Mouse (Mus musculus) E14TG2a.4 (cell line): Measurements from ENCODE around the gene Sema6b.

Experiments used
- CTCF ChIP-seq: conservative IDR thresholded peaks from 2 replicates; pipeline ENCODE4 v1.5.1; 2014; ENCODE audit warnings: low read length
- NANOG ChIP-seq: IDR thresholded peaks from 2 replicates; pipeline ENCODE4 v1.6.1; 2014; ENCODE audit warnings: borderline replicate concordance, low read length, mixed read lengths

DNA sequence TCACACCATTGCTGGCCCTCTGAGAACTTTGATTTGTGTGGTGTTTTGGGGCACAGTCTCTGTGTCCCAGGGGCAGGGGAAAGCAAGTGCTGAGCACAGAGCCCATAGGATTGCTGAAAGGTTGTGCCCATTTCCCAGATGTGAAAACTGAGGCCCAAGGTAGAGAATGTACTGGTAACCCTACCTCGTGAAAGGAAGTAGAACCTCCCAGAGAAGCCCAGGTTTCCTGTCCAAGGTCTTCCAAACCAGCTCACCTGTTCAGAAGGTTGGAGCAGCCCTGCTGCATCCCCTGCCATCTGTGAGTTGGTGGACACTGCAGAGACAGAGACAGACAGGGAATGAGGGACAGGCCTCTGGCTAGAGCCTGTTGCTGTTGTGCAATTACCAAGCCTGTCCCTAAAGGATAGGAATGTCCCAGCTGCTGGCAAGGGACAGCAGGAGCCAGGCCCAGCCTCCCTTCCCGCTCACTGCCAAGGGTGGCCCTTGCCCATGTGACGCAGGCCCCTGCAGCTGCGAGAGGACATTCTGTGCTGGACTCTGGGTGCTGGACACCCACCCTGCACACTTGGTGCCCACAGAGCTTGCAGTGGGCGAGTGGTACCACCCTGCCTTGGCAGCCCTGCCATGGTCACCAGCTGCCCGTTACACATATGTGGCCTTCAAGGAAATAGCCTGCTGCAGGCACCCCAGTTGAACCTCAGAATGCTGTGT, 31.7 kb downstream of the Sema6b start:
- TF ChIP-seq CTCF (no peak), NANOG (no peak)
